Mouse (Mus musculus): Measurements from ENCODE around the gene Ankrd27.

DNA sequence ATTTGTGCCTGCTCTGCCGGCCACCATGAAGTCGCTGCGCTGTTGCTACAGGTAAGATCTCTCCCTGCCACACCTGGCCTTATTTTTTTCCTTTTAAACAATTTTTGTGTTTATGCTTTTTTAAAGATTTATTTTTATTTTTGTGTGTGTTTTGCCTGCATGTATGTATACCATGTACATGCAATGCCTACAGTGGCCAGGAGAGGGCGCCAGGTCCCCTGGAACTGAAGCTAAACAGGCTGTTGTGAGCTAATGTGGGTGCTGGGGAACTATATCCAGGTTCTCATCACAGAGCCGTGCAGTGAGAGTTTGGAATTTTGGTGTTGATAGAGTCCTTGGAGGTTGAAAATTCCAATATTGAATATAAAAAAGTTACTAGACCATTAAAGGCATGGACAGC, 42.5 kb downstream of the Ankrd27 start:
- TF ChIP-seq POLR2A (IDR thresholded peaks at IDR 0.05; ENCODE audit: extremely low read depth, insufficient read depth, low read length) (no peak), CTCF (IDR thresholded peaks at IDR 0.05; ENCODE audit: extremely low read depth, insufficient read depth, low read length) (peak; percentile 56)

Measured in cortical plate, adult 2 months (tissue).